Mouse (Mus musculus) cerebellum, adult 11 months (tissue): ENCODE results near the gene Scamp5.

Experiments
- DNase-seq: peaks from one replicate; pipeline ENCODE4 v3.0.0; 2022

The Scamp5 gene

DNA sequence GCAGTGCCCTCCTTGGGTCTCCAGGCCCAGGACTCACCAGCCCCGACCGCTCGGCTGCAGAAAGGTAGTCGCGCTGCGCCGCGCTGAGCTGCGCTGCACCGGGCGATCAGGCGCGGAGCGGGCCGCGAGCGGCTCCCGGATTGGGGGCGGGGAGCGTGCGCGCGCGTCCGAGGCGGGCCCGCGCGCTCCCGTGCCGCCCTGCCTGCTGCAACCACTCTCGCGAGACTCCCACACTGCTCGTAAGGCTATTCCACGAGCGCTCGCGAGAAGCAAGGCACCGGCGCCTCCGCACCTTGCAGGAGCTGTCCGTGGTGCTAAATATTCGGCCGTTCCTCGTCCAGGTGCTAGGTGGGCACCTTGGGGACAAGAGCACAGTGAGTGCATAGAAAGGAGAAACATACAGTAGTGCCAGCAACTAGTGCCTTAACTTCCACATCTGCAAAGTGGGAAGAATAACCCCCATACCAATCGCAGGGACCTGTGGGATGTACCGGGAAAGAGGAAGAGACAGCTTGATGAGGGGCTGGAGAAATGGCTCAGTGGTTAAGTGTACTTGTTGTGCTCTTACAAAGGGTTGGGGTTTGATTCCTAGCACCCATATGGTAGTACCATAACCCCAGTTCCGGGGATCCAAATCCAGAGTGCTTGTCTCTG lies at the start of gene Scamp5:
Gene Scamp5, minus strand, starts transcription at position 165 of the 654 bp plus-strand sequence.
- peak; percentile 92 for DNase-seq

DNA sequence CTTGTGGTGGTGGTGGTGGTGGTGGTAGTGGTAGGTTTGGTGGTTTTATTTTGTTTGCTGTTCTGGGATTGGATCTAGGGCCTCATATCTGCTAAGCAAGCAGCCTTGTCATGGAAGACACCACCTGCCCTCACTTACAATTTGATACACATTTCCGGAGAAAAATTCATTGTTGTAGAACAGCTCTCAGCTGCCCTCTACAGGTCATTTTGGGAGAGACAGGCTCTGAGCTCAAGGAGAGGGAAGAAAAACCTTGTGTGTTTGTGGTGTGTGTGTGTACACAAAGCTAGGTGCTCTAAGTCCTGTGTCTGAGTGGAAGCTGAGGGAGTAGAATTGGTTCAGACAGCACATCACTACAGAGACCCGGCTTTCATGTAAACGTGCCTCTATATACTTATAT lies 49.3 kb upstream of the Scamp5 start:
- no peak for DNase-seq

DNA sequence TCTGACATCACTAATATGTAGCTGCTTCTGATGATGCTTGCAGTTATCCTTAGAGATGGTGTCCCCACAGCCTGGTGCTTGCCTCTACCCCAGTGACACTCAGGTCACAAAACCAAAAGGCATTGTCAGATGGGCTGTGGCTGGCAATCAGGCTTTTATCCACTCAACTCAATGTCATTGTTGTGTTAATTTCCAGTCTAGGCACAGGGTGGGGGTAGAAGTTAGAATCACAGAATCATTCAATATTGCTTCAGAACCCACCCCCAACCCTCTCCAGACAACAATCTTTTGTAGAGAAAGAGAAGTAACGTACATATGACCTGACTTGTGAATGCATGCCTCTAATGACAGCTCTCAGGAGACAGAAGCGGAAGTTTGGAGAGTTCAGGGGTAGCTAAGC lies 42.7 kb upstream of the Scamp5 start:
- no peak for DNase-seq

DNA sequence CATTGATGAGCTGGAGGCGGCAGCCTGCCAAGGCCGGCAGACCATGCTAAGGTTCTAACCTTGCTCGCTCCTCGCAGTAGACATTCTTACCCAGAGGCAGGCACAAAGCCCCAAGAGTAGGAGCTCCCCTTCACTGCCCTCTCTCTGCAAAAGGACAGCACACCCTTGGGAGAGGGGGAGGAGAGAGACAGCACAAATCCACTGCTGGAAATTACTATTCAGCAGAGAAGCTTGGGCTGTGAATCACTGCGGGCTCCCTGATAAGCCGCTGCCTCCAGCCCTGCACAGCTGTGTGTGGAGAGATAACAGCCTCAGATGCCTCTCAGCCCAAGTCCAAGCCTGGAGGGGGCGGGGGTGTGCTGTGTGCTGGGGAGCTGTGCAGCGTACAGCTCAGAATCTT lies 37.8 kb upstream of the Scamp5 start:
- DNase-seq, result no peak

DNA sequence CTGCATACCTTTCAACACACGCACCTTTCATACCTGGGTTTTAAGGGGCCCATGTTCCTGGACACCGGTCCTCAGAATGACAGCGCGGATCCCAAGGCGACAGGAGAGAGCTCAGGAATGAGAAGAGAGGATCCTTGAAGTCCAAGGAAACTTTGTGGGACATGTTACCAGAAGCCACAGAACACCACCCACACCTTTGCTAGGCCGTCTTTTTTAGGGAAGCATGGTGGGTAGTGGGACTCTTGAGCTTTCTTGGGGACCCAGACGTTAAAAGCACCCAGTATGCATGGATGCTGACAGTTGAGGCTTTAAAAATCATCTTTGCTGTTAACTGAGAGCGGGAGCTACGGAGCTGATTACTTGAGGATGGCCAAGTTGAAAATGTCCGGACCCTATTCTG lies 37.0 kb upstream of the Scamp5 start:
- DNase-seq, result no peak

DNA sequence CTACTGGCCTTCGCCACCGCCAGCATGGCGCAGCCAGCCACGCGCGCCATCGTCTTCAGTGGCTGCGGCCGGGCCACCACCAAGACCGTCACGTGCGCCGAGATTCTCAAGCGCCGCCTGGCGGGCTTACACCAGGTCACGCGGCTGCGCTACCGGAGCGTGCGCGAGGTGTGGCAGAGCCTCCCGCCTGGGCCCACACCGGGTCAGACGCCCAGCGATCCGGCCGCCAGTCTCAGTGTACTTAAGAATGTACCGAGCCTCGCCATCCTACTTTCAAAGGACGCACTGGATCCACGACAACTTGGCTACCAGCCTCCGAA lies 36.5 kb upstream of the Scamp5 start:
- no peak for DNase-seq

DNA sequence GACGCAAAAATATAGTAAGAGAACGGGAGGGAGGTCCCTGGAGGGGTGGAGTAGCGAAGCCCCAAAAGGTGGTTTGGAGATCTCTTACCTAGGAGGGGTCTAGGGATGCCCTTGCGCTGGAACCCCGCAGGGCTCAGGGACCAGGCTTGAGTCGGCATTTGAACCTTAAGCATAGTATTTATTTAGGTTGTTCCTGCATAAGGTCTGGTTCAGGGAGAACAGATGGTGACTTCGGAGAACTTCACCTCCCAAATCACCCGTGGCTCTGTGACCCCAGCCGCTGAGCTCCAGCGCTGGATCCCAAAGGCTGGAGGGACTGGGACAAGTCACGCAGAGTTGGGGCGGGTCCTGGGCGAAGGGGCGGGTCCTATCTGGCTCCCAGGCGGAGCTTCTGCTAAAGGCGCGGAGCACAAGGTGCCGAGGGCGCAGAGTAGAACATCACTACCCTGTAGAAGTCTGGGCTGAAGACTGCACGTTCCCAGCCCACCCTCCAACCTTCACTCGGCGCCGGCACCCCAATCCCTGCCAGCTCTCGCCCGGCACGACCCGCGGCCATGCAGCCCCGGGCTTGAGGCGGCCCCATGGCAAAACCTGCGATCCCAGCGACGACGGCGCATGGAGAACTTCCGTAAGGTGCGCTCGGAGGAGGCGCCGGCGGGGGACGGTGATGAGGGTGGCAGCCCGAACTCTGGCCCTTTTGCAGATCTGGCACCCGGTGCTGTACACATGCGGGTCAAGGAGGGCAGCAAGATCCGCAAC lies 35.9 kb upstream of the Scamp5 start, which contains the start of gene Rpp25:
Gene Rpp25, plus strand, starts transcription at position 405 of the 759 bp plus-strand sequence.
- no peak for DNase-seq

DNA sequence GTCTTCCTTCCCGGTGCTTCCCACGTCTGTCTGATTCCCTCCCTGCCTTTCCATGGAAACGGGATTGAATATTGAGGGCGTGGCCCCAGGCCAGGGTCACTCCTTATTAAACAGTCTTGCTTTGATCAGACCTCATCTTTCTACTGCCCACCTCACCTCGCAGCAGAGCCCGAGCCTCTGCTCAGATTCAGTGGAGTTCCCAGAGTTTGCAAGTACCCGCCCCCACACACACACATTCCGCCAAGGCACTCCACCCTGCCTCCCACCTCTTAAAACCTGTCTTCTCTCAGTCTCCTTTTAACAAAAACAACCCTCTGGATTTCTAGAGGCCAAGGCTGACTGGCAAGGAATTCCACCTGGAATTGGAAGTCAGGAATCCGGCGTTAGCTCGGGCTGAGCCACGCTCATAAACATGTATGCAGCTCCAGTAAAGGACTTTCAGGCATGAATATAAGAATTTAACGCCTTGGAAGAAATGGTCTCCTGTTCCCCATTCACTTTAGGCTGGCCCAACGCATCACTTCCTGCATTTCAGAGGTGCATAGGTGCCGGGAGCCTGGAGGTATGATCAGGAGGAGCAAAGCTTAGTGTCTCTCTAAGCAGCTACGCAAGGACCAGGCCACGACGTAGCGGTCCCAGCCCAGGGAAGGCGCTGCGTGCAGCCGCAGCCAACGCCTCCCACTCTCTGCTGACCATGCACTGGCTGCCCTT lies 35.2 kb upstream of the Scamp5 start:
- DNase-seq, result no peak

DNA sequence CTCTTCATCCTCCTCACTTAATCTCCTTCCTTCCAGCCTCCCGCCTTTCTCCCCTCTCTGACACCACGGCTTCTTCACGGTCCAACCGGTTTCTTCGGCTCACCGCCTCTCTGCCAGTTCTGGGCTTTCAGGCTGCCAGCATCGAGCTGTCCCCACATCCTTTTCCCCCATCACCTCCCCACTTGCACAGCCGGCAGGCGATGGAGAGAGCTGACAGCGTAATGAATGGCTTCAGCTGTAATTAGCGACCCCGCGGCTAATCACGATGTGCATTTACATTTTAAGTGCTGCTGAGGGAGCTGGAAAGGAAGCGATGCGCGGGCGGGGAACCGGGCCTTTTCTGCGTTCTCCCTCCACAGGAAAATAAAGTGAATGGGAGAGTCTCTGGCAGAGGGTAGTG lies 34.0 kb upstream of the Scamp5 start:
- no peak for DNase-seq

DNA sequence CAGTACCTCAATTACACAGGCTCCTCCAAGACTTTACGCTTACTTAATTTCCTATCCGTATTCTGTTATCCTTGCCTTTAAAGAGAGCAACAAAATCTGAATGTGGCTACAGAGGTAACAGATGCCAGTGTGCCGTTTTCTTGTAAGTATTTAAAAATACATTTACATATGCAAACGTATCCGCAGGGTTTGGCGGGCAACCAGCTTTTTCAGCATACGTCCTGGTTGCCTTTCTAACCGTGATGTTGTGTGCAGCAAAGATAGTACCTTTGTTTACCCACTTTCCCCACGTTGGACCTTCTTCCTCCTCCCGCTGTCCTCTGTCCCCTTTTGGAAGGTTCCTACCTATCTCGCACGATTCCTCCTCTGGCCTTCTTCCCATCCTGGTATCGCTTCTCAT lies 33.6 kb upstream of the Scamp5 start:
- DNase-seq, result no peak

DNA sequence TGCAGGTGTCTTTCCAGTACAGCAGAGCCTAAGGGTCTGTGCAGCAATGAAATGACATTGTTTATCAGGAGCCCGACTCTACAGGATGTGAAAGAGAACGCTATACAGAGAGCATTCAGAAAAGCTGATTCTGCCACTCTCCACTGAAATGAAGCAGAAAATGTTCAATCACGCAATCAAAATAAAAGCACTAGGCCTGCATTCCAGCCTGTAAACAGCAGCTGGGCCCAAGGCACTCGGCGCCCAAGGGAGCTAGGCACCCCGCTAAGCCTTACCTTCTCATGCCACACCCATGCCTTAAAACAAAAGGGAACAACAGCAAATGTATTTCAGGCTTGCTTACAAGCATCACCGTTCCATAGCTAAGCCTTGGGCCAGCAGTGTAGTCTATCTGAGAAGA lies 30.7 kb upstream of the Scamp5 start:
- DNase-seq, result no peak

DNA sequence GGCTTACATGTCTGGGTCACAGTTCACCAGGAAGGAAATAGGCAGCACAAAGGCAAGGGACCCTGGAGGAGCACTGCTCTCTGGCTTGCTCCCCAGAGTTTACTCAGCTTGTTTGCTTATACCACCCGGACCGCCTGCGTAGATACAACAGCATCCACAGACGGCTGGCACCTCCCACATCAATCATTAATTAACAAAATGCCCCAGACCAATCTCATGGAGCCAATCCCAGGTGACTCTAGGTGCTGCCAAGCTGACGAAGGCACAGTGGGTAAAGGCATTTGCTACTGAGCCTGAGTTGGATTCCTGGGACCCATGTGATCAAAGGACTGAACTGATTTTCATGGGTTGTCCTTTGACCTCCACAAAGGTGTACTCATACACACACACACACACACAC lies 29.4 kb upstream of the Scamp5 start:
- DNase-seq, result no peak

DNA sequence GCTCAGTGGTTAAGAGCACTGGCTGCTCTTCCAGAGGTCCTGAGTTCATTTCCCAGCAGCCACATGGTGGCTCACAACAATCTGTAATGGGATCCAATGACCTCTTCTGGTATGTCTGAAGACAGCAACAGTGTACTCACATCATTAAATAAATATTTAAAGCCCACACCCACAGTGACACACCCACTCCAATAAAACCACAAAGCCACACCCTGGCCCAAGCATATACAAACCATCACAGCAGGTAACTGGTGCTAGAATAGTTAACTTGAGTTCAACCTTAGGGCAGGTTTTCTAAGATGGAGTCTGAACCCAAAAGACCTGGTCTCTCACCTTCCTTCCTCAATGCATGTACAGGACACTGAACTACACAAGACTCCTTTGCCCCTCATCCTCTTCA lies 27.1 kb upstream of the Scamp5 start:
- no peak for DNase-seq

DNA sequence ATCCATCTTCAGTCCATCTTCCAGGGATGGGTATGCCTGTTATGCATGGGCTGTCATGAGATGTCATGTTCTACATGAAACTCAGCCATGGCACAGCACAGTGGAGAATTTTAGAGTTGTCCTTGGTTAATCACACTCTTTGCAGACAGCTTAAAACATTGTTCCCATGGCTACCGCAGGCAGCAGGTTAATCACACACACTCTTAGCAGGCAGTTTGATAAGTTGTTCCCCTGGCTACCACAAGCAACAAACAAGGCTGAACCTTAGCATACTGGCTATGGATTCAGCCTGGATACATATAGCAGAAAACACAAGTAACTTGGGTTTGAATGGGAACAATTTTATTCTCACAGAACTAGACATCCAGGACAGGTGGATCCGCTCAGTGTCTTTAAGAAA lies 25.7 kb upstream of the Scamp5 start:
- no peak for DNase-seq

DNA sequence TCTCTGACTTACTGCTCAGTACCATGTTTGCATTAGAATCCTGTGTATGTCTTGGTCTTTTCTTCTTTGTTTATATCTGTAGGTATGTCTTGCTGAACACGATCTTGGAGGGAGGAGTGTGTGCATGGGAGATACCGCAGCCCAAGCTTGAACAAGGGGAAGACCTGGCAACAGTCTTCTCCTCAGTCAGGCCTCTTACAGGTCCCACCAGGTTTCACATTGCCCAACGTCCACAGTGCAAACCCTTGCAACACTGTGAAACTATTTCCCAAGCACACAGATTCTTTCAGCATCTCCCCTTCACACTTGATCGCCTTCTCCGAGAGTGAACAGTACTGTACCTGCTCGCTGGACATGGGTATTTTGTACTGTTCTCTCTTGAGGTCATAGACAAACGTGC lies 19.9 kb upstream of the Scamp5 start:
- no peak for DNase-seq

DNA sequence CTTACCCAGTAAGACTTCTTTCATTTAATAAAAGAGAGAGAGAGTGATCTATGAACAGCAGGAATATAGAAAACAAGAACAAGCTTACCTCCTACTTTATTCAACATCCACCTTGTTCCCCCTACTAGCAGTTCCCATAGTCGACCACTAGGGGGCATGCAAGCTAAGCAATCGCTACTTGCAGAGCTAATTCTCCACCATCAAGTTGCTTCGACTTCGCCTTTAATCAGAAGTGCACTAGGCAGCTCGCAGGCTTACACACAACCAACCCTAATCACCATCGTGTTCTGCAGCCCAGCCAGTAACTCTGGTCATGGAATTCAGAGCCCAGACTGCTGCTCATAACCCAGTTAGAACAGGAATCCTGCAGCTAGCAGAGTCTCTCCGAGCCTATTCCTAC lies 17.9 kb upstream of the Scamp5 start:
- DNase-seq, result peak; percentile 75

DNA sequence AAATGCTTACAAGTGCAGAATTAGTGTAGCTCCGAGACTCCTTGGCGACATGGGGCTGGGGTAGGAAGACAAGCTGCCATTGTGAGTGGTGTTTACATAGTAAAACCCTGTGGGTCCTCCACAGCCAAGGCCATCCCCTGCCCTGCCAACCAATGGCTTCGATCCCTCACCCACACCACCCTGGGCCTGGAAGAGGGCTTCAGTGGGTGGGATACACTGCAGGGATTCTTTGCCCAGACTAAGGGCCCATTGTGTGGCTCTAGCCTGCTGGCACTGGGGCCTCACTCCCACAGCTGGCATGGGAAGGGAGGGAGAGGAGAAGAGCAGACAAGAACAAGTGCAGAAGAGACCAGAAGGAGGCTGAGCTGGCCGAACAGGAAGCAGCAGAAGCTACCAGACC lies 1.1 kb upstream of the Scamp5 start:
- peak; percentile 32 for DNase-seq

DNA sequence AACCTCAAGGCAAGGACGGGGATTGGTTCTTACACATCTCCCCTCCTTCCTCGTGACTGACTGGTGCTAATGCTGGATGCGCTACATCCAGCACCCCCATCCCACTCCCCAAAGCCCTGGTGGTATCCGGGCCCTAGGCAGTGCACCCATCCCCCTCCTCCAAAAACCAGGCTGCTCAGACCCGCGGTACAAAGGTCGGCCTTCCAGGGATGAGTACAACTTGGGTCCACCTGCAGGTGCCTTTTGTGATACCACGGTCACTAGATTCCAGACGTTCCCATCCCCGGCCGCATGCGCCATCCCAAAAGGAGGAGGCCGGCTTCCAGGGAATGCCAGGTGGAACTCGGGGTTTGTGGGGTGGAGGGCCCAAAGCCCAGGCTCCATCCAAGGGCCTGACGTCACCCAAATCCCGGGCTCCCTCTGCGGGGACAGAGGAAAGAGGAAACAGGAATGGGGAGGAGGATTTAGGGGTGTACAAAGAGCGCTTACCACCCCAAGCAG lies 539 bp downstream of the Scamp5 start:
- peak; percentile 66 for DNase-seq

DNA sequence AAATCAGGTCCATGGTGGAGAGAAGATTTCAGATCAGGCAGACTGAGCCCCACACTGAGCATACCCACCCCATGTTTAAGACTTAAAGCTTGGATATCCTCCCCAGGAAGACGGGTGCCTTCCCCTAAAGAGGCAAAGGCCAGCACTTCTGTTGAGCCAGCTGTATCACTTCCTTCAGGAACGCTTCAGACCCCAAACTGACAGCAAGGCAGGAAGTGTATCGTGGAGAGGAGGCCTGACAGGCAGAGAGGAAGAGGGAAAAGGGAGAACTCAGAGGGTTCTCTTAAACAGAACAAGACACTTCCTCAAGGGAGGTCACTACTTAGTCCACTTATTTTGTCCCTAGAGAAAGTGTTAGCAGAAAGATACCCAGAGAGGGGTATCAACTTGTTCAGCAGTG lies 1.8 kb downstream of the Scamp5 start:
- no peak for DNase-seq

DNA sequence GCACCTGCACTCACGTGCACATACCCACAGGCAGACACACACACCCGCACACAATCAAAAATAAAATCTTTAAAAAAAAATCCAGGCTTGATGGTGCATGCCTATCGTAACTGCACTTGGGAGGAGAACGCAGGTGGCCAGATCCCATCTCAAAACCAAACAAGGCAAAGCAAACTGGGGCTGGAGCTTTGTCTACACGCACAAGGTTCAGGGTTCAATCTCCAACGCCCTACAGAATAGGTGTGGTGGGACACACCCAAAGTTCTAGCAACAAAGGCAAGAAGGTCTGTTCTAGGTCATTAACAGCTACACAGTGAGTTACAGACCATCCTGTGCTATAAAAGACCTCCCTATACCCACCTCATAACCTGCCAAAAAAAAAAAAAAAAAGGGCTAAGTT lies 5.0 kb downstream of the Scamp5 start:
- DNase-seq, result no peak

DNA sequence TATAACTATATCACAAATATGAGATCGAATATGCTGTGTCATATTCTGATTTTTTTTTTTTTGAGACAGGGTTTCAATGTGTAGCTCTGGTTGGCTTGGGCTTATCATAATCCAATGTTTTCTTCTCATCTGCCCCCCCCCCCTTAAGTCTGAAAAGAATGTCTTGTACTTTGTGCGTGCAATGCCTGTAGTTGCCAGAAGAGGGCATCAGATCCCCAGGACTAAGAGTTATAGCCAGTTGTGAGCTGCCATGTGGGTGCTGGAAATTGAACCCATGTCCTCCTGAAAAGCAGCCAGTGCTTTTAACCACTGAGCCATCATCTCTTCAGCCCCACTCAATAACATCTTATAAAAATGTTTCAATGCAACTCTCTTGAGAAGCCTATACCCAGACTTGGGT lies 8.2 kb downstream of the Scamp5 start:
- DNase-seq, result no peak

DNA sequence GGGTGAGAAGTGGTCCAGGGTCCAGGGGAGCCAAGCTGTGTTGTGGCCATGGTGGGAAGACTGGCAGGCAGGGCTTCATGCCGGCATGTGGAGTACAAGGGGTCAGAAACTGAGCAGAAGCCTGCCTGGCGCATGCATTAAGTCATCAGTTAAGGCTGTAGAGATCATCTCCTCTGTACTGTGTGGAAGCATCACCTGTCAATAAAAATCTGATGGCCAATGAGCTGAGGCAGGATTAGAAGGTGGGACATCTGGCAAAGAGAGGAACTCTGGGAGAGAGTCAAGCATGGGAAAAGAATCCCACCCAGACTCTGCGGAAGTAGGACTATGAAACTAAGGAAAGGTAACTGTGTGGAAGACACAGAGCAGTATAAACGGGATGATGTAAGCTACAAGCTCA lies 14.3 kb downstream of the Scamp5 start:
- DNase-seq, result no peak

DNA sequence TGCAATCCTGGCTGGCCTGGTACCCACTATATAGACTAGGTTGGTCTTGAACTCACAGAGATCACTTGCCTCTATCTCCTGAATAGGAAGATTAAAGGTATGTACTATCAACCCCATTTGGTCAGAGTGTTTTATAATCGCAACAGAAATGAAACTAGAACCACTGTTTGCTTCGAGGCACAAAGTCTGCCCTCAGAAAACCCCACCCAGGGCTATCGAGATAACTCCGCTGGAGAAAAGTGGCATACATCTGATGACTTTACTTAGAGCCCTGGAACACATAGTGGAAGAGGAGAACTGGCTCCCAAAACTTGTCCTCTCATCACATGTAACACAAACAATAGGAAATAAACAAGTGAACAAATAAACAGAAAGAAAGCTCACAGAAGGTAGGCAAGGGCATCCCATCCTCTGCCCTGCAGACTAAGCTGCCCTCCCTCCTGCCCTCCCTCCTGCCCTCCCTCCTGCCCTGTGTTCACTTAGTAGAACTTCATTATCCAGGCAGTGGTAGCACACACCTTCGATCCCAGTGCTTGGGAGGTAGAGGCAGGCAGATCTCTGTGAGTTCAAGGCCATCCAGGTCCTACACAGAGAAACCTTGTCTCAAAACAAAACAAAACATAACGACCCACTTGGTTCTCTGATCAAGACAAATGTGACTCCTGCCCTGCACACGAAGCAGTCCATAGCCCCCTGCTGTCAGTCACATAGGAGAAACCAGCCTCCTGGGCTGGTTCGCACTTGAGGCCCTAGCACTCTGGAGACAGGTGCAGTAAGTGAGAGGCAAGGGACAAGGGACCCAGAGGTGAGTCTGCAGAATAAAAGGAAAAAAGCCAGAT lies 15.0 kb downstream of the Scamp5 start:
- no peak for DNase-seq
